Mouse (Mus musculus): Measurements from ENCODE around the gene Nup160.

DNA sequence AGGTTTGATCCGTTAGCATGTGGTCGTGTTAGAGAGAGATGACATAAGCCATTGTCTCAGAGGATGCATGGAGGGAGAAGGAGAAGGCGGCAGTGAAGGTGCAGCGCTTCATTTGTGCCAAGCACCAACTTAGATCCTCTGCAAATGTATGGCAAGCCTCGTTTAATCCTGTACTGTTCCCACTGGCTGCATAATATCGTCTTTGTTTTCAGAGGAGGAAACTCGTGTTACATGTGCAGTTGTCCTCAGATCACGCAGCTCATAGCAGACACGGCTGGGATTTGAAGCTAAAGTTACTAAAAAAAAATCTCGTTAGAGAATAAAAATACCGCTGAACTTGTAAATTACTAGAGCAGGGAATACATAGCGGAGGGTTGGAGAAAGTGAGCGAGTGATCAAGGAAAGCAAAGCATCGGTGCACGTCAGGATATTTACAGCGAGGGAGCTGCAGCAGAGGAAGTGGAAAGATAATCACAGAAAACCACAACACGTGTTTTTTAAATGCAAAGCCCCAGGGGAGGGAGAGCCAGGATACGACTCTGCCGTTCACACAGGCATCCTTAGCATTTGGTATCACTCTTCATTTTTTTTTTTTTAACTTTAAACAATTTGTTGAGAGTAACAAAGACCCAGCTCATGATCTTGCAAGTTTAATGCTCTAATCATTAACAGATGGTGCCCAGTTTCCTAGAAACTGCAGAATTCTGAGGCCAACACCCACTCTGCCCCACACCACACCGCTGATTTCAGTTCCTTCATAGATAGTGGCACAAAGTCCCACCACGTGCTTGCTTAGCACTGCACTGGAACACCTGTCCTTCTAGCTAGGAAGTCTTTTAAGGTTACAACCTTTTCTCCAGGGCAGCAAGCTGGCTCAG lies 9.4 kb upstream of the Nup160 start:
- TF ChIP-seq CTCF (conservative IDR thresholded peaks at IDR 0.05; ENCODE audit: insufficient read depth, insufficient read length, low read depth, low read length): no peak
- TF ChIP-seq POLR2A (IDR thresholded peaks at IDR 0.05; ENCODE audit: low read depth, low read length): no peak
